Mouse (Mus musculus) neural tube, embryonic 11.5 days (tissue): ENCODE measurements around the gene Zfp81. TPM values are rescaled to one million over a fixed set of nuclear protein-coding genes. Genes with fewer than 3 reads are reported as not detected.

Experiments
- polyA plus RNA-seq: library from polyadenylated mRNA; unstranded; fragments of >200 nt; fragmentation: Nextera tagmentation; extraction: Ambion mirVana; gene quantifications from 2 replicates; pipeline ENCODE4 v1.2.1, GENCODE M21; 2014

The Zfp81 gene
- polyA plus RNA-seq, 1 experiment from 2014 or later = 17.9 TPM

Other genes with a start within 250 kb of the Zfp81 start
- 0.12 and 0.18 TPM in 2 replicates for gene Morc2b, start 219.2 kb downstream of the Zfp81 start, polyA plus RNA-seq
- 0.05 TPM in 1 of 2 replicates, not detected in the other for gene Olfr55, start 190.4 kb downstream of the Zfp81 start, polyA plus RNA-seq
- not detected in 2 replicates for gene Olfr239, start 167.6 kb downstream of the Zfp81 start, polyA plus RNA-seq
- not detected in 2 replicates for gene Olfr1564, start 137.2 kb downstream of the Zfp81 start, polyA plus RNA-seq
- gene Zfp955a, start 103.7 kb downstream of the Zfp81 start, polyA plus RNA-seq = 20.6 and 22.8 TPM in 2 replicates
- gene Olfr63, start 94.2 kb downstream of the Zfp81 start, polyA plus RNA-seq = 0.07 TPM in 1 of 2 replicates, not detected in the other
- 9.5 and 10.3 TPM in 2 replicates for gene Zfp955b, start 69.3 kb downstream of the Zfp81 start, polyA plus RNA-seq
- 20.6 and 25.0 TPM in 2 replicates for gene Zfp101, start 35.8 kb upstream of the Zfp81 start, polyA plus RNA-seq
- gene Actl9, start 74.0 kb upstream of the Zfp81 start, polyA plus RNA-seq = not detected in 2 replicates
- 37.0 and 40.8 TPM in 2 replicates for gene Adamts10, start 165.3 kb upstream of the Zfp81 start, polyA plus RNA-seq
- 2.2 and 3.1 TPM in 2 replicates for gene Myo1f, start 196.8 kb upstream of the Zfp81 start, polyA plus RNA-seq